Mouse (Mus musculus) hindbrain, embryonic 15.5 days (tissue): Measurements from ENCODE around the gene Chrdl1. TPM values are rescaled to one million over a fixed set of nuclear protein-coding genes. Genes with fewer than 3 reads are reported as not detected.

Experiments
- ATAC-seq: fragments of 200-750 bp; cut with Nextera tagmentation; 2 replicates; pipeline ENCODE4 v1.8.0; 2017; ENCODE audit warnings: low read depth, moderate number of reproducible peaks, moderate TSS enrichment; ENCODE audit not compliant: low FRiP score
- H3K27ac ChIP-seq: fragments of 300-500 bp; sonication (generic); replicated peaks from 2 replicates; pipeline ENCODE4 v1.5.1; 2015; ENCODE audit warnings: mild to moderate bottlenecking, inconsistent platforms
- H3K27me3 ChIP-seq: fragments of 300-500 bp; sonication (generic); 2 replicates; pipeline ENCODE4 v1.6.1; 2015; ENCODE audit warnings: control low read depth, inconsistent platforms
- H3K36me3 ChIP-seq: fragments of 300-500 bp; sonication (generic); 2 replicates; pipeline ENCODE4 v1.6.1; 2015; ENCODE audit warnings: control low read depth, inconsistent platforms
- H3K4me1 ChIP-seq: fragments of 300-500 bp; sonication (generic); replicated peaks from 2 replicates; pipeline ENCODE4 v1.6.1; 2015; ENCODE audit warnings: control low read depth, inconsistent platforms
- H3K4me2 ChIP-seq: fragments of 300-500 bp; sonication (generic); 2 replicates; pipeline ENCODE4 v1.6.1; 2015; ENCODE audit warnings: moderate library complexity, mild to moderate bottlenecking, inconsistent platforms
- H3K4me3 ChIP-seq: fragments of 300-500 bp; sonication (generic); 2 replicates; pipeline ENCODE4 v1.5.1; 2015; ENCODE audit warnings: mild to moderate bottlenecking, inconsistent platforms
- H3K9ac ChIP-seq: fragments of 300-500 bp; sonication (generic); 2 replicates; pipeline ENCODE4 v1.6.1; 2015; ENCODE audit warnings: inconsistent platforms
- H3K9me3 ChIP-seq: fragments of 300-500 bp; sonication (generic); 2 replicates; pipeline ENCODE4 v1.6.1; 2016; ENCODE audit warnings: control low read depth, inconsistent platforms
- WGBS: fragments of 180-500 bp; shearing (Covaris S2); methylation state at CpG from one replicate; pipeline ENCODE4 v1.1.7; 2015; 5-methylcytosine and 5-hydroxymethylcytosine counted together
- polyA plus RNA-seq: library from polyadenylated mRNA; unstranded; fragments of >200 nt; fragmentation: Nextera tagmentation; extraction: Ambion mirVana; gene quantifications from 2 replicates; pipeline ENCODE4 v1.2.1, GENCODE M21; 2015

Gene Chrdl1
- polyA plus RNA-seq, 1 experiment from 2014 or later, result 2.5 TPM

DNA sequence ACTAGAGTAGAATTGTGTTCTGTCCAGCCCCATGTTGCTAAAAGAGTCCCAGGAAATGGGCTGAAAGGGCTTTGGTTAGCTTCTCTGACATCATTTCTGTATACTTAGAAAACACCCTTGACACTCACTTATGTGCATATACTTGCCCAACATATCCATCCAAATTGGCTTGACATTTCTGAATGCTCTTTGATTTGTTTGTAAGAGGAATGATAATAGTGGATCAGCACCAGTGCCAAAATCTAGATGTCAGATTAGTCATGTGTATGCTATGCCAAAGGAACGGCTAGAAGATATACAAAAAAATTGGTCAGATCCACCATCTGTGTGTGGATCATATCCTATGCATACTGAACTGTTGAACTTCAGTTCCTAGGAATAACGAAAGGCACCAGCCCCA, 99.3 kb downstream of the Chrdl1 start:
- WGBS, result 97% methylated on average over 2 of the region's 2 CpGs
- H3K27ac ChIP-seq, result no peak overlapping the region
- no peaks in the 10 kb centered on the region for H3K36me3 ChIP-seq
- H3K9me3 ChIP-seq, result no peaks in the 10 kb centered on the region
- 0 out of 2 replicates have a peak, but pooled peaks cover 4% of the 10 kb centered on the region for H3K27me3 ChIP-seq
- no peak for ATAC-seq
- no peak overlapping the region for H3K9ac ChIP-seq
- H3K4me2 ChIP-seq, result no peak overlapping the region
- no peak overlapping the region for H3K4me3 ChIP-seq
- H3K4me1 ChIP-seq, result no peaks in the 10 kb centered on the region

DNA sequence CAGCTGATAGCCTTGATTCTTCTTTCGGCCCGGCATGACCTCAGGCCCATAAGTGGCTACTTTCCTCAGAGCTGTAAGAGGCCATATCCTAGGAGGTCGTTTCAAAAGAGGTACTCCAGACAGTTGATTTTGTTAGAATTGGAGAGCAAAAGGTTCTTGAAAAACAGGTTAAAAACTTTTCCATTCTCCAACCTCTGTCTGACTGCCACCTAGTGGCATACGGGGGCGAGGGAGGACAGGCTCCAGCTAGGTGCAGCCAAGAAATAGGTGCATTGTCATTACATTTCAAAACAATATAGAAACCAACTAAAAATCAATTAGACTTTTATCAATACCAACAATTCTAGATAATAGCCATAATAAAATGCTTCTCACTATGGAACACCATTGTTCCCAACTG, 118.9 kb downstream of the Chrdl1 start:
- Histone ChIP-seq H3K9me3 (no peaks in the 10 kb centered on the region), H3K4me3 (no peak overlapping the region), H3K27ac (no peak overlapping the region), H3K9ac (no peak overlapping the region), H3K4me2 (no peak overlapping the region), H3K4me1 (no peaks in the 10 kb centered on the region), H3K27me3 (no peaks in the 10 kb centered on the region), H3K36me3 (no peaks in the 10 kb centered on the region)
- WGBS, result 46% methylated on average over 5 of the region's 5 CpGs
- ATAC-seq, result no peak

DNA sequence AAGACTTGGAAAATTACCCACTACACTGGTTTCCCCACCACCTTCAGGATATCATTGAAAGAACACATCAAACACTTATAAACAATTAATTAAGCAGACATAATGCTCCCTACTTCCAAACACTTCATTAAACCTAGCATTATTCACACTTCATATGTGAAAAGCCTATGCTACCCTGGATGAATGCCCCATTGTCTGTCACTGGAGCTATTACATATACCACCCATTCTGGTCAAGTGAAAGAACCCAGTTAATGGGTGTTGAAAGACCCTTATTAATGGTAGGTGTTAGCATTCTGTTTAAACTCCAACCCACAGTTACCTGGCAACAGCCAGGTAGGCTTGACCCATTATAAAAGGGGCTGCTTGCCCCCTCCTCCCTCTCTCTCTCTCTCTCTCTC, 143.4 kb downstream of the Chrdl1 start:
- Histone ChIP-seq H3K4me3 (no peak overlapping the region), H3K9ac (no peak overlapping the region), H3K9me3 (no peaks in the 10 kb centered on the region), H3K27me3 (no peaks in the 10 kb centered on the region), H3K4me2 (no peak overlapping the region), H3K36me3 (no peaks in the 10 kb centered on the region), H3K27ac (no peak overlapping the region), H3K4me1 (no peaks in the 10 kb centered on the region)
- no peak for ATAC-seq

Other genes with a start within 250 kb of the Chrdl1 start
- gene Pak3, start 124.3 kb upstream of the Chrdl1 start, polyA plus RNA-seq, result 218 and 241 TPM in 2 replicates